Mouse (Mus musculus) gastrocnemius, postnatal 25 days (tissue): ENCODE data around the gene Nme9. TPM values are rescaled to one million over a fixed set of nuclear protein-coding genes. Genes with fewer than 3 reads are reported as not detected.

Source experiments
- DNase-seq: peaks from one replicate; pipeline ENCODE4 v3.0.0; 2022
- long read RNA-seq, 2 experiments: library from polyadenylated mRNA; stranded (forward); transcript quantifications; one replicate each; pipeline ENCODE4 v2.0.0; 2021
- total RNA-seq, 2 experiments: library from RNA; stranded (reverse); gene quantifications; 1 replicate in 1 of 2; 2 replicates in 1 of 2; pipeline ENCODE4 v1.2.3; 2021

Gene Nme9
- not detected for total RNA-seq
- long read RNA-seq, experiment 1, partial matches to known transcripts = 0 of 1 reads
- long read RNA-seq, experiment 1, other reads (novel, unspliced or antisense) = 1 of 1 reads
- long read RNA-seq, experiment 2 = 0 reads

DNA sequence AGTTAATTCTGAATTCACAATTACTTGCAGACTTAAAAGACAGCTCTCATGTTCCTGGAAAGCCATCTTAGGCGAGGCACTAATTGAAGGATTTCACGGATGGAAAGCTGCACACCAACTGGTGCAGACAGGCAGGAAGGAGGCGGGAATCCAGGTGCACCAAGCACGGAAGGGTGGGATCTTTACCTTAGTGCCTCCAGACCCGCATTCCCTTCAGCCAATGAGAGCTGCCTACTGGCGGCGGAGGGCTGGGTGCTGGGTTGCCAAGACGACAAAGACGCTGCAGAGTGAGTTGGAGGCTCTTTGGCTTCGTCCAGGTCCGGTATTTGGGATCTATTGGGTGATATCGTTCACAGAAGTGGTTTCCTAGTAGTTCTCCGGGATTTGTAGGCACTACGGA lies at the start of gene Nme9:
Nme9 (plus strand) TSS at position 315 of the 400 bp plus-strand sequence.
- DNase-seq = no peak

DNA sequence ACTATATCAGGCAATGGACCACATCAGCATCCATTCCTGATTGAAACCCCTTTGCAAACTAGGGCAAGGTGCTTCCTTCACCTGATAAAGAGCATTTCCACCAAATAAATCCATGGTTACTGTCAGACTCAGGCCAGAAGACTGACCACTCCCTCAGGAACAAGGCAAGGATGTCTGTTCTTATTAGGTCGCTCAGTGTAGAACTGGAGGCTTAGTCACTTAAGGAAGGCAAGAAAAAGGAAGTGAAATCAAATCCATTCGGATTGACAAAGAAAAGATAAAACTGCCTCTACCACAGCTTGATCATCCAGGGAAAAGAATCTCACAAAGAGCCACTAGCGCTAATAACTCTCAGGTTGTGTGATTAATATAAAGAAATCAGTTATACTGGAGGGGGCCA lies 42.0 kb upstream of the Nme9 start:
- no peak for DNase-seq

DNA sequence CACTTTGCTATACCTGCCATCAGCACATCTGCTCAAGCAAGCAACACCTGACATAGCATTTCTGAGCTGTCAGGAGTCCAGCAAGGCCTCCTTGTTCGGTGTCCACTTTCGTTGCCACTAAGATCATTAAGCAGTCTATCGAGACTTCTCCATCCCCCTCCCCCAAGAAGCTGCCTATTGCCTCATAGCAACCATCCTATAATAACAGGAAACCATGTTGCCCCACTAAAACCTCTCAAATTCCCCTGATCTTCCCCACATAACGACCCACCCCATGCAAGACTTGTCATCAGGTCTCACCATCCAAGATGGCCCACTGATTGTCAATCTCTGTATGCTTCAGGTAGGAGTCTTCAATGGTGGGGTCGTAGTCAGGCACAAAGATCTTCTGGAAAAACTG lies 40.2 kb upstream of the Nme9 start:
- no peak for DNase-seq

DNA sequence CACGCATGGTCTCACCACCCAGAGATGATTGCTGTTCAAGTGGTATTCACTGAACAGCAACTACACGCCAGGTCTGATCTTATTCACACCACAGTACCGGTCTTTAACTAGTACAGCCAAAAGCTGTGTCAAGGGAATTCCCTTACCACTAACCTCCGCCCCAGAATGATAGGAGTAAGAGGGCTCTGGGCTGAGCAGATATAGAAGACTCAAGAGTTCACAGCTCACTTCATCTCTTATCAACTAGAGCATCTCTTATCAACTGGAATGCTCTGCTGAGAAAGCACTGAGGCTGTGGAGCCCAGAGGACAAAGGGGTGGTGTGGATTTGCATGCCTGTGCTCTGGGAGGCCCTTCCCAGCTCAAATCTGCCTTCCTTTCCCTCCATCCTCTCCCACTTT lies 39.5 kb upstream of the Nme9 start:
- no peak for DNase-seq

DNA sequence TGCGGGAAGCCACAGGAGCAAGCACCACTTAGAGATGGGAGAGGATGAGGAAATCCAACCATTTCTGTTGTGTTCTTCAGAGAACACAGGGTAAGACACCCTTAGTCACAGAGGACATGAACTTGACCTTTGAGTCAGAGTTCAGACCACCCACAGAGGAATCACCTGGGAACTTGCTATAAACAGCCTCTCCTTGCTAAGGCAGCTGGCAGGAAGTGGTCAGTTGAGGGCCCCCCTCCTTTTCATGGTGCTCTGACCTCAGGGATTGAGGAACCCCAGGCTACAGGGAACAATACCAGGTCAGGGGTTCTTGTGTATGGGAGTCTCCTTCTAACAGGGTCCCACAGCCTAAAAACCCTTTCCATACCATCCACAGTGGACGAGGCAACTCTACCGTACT lies 34.5 kb upstream of the Nme9 start:
- DNase-seq = no peak

DNA sequence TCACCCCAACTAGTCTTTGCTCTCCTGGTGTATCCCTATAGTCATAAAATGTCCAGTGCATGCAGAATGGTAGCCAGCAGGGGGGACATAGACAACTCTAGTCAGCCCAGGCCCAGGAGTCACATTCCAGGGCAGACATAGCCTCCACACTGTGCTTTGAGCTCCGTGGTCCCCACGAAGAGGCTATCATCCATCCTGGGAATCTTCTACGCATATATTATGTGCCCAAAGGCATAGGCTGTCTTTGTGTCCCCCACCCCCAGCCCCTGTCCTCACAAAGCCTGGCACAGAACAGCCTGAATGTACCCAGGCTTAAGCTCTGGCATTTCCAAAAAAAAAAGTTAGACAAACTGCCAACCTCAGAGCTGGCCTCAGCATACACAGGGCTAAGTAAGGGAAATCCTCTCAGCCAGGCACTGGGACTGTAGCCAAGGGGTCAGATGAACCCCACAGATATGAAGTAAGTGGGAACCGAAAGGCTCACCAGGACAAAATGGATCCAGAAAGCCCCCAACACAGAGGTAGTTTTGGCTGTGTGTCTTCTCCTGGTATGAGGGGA lies 33.9 kb upstream of the Nme9 start:
- DNase-seq = no peak

DNA sequence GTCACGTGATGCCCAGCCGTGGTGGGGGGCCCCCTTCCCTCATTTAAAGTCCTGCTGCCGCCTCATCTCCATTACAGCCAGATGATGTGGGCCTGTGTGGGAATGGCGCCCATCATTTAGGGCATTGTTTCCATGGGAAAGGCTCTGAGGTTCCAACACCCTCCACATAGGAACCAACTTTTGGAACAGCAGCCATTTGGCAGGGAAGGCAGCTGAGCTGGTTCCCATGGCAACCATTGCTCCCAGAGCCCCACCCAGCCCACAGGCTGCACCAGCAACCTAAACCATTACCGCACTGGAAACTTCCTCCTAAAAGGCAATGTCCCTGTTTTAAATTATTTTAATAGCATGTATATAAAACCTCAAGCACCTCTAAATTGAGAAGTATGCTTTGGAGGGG lies 32.9 kb upstream of the Nme9 start:
- no peak for DNase-seq

DNA sequence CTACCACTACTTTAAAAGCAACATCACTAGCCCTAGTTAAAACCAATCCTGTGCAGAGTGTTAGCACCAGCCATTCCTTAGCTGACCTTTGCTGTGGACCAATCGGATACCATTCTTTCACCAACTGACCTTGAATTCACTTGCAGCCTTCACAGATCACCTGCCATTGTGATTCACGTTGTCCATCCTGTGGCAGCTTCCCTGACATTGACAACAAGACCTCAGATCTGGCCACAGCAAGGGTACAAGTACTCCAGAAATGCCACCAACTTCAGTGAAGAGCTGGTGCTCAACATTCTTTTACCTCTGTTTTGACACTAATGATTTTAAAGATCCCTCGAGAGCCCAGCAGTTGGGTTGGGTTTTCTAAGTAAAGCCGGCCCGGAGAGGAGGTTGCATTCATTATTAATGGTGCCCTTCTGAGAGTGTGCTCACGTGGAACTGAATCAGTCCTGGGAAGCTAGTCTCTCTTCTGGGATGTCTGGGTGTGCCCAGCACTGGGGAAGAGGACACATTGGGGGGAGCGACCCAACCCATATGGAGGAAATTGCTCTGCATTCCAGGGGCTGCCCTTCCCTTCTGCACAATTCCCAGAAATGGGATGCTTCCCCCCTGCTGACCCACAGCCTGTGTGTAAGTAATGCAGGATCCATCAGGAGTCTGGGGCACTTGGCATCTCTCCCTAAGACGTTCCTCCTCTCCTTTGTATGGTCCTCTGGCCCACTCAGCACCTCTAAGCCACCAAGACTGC lies 31.1 kb upstream of the Nme9 start:
- DNase-seq = no peak

DNA sequence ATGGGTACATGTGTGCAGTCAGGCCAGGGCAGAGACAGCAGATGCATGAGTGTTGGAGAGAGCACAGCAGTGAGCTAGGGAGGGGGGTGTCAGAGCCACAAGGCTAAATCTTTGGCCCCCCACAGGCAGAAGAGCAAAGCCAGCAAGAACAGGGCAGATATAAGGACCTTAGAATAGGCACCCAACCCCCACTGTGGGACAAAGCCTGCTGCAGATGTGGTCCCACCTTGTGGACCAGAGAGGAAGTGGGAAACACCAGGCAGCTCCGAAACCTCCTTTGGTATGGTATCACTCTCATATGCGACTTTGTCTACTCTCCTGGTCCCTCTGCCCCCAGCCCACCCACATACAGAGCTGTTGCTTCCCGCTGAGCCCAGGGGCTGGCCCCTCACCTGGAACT lies 29.4 kb upstream of the Nme9 start:
- no peak for DNase-seq

DNA sequence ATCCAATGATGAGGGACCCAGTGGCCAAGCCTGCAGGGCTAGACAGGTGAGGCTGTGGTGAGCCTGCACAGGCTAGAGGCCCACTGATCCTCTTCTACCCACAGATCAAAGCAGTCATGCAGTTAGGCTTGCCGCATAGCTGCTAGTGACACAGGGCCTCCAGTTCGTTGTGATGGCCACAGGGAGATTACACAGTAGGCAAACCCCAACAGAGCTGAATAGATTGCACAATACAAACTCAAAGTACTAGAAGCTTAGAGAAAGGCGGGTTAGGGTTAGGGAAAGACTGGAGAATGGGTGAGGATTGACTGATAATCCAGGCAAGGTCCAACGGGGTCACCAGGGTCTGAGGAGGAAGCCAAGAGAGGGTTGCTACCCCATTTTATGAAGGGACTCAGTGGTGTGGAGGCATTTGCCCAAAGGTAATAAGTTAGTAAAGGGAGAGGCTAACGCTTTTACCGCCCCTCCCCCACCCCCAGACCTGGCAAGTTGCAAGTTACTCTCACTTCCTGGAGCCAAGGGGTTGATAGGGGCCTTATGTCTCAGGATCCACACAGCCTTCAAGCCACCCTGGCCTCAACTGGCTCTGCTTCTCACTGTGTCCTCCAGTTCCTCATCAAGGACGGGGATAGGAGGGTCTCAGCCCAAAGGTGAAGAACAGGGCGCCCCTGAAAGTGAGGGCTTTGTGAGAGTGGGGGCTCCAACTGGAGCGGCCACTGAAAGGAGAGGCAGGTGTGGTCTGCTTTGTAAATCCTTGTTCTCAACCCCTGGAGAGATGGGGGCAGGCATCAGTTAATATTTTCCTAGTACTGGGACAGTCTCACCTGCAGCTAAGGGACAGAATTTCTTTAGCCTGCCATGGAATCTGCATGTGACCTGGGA lies 27.3 kb upstream of the Nme9 start:
- DNase-seq = no peak

DNA sequence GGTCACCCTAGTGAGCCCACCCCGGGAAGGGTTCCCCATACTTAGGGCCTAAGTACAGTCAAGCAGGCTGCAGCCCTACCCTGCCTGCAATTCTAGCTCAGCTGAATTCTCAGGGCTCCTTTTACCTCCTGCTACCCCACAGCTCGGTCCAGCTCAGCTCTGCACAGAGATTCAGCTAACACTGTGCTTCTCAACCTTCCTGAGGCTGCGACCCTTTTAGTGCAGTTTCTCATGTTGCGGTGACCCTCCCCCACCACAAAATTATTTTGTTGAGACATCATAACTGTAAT lies 26.8 kb upstream of the Nme9 start:
- no peak for DNase-seq

DNA sequence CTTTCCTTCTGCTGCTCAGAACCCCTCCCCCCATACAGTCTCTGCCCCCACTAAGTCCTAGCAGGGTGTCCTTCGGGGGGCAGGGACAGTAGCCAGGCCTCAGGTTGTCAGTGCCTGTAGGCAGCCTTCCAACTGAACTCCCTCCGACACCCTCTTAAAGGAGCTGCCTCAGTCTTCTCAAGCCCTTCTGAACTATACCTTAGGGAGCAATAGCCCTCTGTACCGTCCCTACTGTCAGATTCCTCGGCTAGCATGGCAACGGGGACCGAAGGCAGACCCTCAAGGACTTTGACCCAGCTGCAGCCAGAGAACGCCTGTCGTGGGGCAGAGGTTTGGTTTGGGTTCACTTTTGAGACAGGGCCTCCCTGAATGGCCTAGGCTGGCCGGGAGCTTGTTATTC lies 26.0 kb upstream of the Nme9 start:
- DNase-seq = no peak

DNA sequence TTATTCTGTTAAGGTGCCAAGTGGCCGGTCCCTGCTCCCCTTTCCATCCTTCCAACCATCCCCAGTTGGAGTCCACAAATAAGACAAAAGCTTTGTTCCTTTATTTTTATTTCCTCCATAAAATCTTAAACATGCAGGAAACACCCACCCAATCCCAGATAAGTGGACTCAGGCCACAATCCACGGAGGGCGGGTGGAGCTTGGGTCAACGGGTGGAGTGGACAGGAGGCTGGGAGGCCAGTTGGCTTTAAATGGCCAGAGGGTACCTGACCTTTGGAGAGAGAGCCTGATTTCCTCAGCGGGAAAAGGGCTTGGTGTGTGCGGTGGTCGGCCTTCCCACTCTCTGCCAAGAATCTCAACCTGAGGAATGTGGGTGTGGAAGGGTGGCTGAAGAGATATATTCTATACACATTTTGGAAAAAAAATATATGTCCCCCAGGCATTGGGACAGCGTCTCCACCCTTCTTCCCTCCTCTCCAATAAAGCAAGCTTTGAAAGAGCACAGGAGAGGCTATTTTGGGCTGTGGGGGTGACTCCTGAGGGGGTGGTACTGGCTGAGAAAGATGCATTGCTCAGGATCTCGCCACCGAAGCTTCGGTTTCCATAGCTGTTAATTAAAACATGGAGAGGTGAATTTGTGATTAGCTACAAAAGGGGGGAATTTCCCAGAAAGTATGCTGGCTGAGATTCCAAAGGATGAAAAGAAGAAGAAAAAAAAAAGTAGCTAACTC lies 22.5 kb upstream of the Nme9 start:
- no peak for DNase-seq

DNA sequence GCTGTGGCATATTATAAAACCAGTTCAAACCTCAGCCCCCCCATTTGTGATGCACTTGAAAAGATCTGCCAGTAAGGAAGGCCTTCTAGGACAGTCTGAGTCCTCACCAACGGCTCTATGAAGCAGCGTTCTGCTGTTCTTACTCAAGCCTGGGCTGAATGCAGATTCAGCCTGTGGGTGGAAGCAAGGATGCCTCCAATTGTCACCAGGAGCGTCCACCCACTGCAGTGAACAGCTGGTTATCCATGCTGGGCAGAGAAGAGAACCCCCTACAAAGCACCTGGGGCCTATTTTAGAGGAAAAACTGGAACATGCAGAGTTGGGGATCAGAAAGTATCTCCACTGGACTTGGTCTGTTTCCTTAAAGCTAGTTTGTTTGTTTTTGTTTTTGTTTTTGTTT lies 21.4 kb upstream of the Nme9 start:
- DNase-seq = no peak

DNA sequence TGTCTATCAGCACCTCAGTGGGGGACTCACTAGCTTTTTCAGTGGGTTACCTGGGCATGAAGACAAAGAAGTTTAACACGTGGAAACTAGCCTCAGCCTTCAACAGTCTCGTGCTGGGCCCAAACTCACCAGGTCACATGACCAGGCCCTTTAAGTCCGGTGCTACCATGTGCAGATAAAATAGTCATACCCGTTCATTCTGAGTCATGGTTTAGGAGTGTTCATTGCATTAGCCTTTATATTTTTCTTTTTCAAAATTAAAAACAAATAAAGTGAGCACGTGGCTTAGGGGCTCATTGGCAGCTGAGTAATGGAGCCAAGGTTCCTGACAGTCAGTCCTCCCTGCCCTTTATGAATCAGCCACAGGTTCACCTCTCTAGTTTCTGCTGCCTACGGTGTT lies 20.5 kb upstream of the Nme9 start:
- no peak for DNase-seq

DNA sequence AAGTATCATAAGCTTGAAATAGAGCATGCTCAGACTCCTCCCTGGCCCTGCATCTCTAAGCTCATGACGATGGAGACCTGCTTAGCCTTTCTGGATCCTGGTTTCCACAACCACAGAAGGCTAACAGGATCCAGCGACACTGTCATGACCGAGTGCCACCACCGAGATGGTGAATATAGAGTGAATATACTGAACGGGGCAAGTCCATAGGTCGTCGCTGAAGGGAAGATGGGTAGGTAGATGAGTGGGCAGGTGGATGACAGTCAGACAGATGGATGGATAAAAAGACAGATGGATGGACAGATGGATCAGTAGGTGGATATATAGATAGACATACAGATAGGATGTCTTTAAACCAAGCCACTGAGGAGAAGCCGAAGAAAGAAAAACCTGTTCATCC lies 19.9 kb upstream of the Nme9 start:
- no peak for DNase-seq

DNA sequence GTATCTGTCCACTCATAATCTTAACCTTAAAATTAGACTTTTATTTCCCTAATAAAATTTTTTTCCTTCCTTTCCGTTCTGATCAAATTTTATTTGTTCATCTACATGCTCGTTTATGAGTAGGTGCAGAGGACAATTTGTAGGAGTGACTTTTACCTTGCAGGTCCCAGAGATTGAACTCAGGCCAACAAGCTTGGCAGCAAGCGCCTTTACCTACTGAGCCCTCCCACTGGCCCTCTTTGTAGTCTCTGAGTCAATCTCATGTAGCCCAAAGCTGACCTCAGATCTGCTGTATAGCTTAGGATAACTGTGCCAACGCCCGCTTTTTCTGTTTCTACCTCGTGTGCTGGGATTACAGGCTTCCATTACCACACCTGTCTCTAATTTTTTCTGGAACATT lies 19.3 kb upstream of the Nme9 start:
- no peak for DNase-seq

DNA sequence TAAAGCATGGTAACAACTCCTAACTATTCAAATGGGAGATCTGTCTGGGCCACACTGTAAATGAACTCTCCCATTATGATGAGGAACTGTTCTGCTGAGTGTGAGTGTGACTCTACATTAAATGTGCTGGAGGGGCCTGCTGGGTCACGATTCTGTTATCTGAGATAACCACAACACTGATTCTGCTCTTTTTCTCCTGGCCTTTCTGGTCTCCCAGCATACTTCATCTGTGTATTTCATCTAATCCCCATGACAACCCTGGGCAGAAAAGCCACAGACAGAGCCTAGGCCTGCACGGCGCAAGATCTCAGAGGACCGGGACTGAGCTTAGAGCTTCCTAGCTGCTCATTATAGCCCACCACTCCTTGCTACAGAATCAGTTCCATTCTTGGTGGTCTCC lies 18.8 kb upstream of the Nme9 start:
- DNase-seq = no peak

DNA sequence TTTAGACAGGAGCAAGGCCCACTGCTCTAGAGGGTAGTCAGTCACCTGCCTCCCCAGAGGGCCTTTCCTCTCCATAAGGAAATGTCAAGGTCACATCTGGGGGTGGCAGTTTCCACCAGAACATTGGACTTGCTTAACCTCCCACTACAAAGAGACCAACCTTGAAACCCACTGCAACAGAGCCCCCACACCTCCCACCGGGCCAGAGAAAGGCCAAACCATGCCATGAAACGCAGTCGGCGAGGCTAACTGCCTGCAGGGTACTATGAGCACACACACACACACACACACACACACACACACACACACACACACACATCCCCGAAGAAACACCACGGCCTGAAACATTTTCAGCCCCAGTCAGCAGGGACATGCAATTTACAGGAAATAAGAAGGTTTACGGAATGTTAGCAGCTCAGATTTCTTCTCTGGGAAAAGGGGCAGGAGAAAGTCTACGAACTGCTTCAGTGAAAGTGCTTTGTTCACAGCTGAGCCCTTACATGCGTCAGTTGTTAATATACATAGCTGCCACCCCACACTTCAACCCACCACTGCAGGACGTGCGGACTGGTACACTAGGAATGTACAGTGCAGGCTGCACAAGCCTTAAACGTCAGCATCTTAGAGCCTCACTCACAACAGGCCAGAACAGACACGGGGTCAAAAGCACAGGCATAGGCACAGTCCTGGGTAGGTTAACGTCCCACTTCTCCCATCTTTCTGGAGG lies 16.2 kb upstream of the Nme9 start:
- no peak for DNase-seq

DNA sequence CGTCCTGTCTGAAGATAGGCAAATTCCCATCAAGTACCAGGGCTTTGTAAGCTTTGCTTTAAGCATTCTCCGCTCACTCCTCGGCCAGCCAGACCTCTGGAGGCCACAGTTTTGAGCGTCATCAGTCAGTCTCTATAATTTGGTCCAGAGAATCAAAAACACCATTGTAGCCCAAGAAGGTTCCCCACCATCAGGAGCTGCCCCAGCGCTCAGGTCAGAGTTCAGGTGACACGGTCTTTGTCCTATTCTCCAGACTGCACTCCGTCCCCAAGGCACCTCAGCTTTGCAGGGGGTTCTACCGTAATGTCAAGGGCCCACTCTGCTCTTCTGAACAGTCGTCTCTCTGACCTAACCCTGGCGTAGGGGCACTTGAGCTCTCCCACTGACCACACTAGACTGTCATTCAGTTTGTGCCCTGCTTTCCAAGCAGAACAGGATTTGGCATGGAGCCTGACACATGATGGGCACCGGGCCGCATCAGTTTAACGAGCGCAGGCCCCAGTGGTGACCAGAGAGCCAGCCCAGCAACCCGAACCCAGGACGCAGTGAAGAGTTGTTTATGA lies 15.6 kb upstream of the Nme9 start:
- no peak for DNase-seq

DNA sequence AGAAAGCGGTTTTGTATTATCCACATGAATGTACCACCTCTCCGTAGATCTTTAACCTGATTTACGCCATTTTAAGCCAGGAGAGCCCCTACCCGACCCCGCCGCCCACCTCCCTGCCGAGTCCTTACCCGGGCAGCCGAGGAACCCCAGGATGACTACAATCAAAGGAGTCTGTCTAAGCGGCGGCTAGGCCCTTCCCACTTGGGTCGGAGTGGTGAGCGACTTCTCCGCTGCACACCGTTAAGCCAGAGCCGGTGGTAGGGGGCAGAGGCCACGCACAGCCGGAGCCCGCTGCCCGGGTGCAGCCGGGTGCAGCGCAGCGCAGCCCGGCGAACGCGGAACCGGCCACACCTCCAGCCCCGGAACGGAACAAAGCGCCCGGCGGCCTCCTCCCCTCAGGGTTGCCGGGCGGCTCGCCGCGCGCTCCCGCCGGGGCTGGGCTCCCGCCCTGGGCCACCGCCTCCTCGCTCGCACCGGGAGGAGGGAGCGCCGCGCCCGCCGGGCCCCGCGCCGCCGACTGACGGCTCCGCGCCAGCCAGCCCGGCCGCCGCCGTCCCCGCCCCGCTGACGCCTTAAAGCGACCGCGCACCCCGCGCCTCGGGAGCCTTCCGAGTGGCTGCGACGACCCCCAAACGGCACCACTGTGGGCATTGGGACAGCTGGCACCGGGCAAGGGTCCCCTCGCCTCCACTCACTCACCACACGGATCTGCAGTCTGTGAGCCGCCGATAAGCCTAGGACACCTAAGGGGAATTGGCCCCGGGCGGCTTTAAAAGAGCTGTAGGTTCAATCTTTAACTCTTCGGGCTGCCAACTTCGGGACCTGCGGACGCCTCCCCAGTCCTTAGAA lies 14.9 kb upstream of the Nme9 start:
- DNase-seq = peak; percentile 85
